Mouse (Mus musculus) hindbrain, embryonic 14.5 days (tissue): ENCODE data around the gene Olfr211. TPM values are rescaled to one million over a fixed set of nuclear protein-coding genes. Genes with fewer than 3 reads are reported as not detected.
A peak's percentile ranks its signal among the peaks of the same experiment; 100 is the strongest.

ENCODE experiments used
- ATAC-seq: fragments of 200-750 bp; cut with Nextera tagmentation; 2 replicates; pipeline ENCODE4 v1.8.0; 2017; ENCODE audit warnings: moderate number of reproducible peaks, mild to moderate bottlenecking, moderate TSS enrichment, moderate library complexity; ENCODE audit not compliant: low FRiP score
- DNase-seq: peaks from one replicate; pipeline ENCODE4 v3.0.0-alpha.2; 2015; ENCODE audit warnings: low spot score
- H3K27ac ChIP-seq: fragments of 300-500 bp; sonication (generic); 2 replicates; pipeline ENCODE4 v1.5.1; 2014; ENCODE audit warnings: mild to moderate bottlenecking, moderate library complexity
- H3K27me3 ChIP-seq: fragments of 300-500 bp; sonication (generic); 2 replicates; pipeline ENCODE4 v1.6.1; 2014; ENCODE audit warnings: mild to moderate bottlenecking, low read length, mixed read lengths; ENCODE audit not compliant: control insufficient read depth, insufficient read depth
- H3K36me3 ChIP-seq: fragments of 300-500 bp; sonication (generic); replicated peaks from 2 replicates; pipeline ENCODE4 v1.6.1; 2014; ENCODE audit not compliant: control insufficient read depth, insufficient read depth
- H3K4me1 ChIP-seq: fragments of 300-500 bp; sonication (generic); replicated peaks from 2 replicates; pipeline ENCODE4 v1.6.1; 2014; ENCODE audit warnings: antibody characterized with exemption, low read length, mixed read lengths; ENCODE audit not compliant: control insufficient read depth, insufficient read depth
- H3K4me2 ChIP-seq: fragments of 300-500 bp; sonication (generic); replicated peaks from 2 replicates; pipeline ENCODE4 v1.6.1; 2014; ENCODE audit warnings: mild to moderate bottlenecking, moderate library complexity
- H3K4me3 ChIP-seq: fragments of 300-500 bp; sonication (generic); replicated peaks from 2 replicates; pipeline ENCODE4 v1.5.1; 2014; ENCODE audit warnings: mild to moderate bottlenecking, low read length
- H3K9ac ChIP-seq: fragments of 300-500 bp; sonication (generic); 2 replicates; pipeline ENCODE4 v1.6.1; 2014
- H3K9me3 ChIP-seq: fragments of 300-500 bp; sonication (generic); 2 replicates; pipeline ENCODE4 v1.6.1; 2016; ENCODE audit warnings: low read length; ENCODE audit not compliant: control insufficient read depth
- WGBS: fragments of 180-500 bp; shearing (Covaris S2); extraction: QIAGEN DNeasy Blood & Tissue Kit; methylation state at CpG from one replicate; pipeline ENCODE4 v1.1.7; 2014; 5-methylcytosine and 5-hydroxymethylcytosine counted together
- polyA plus RNA-seq: library from polyadenylated mRNA; unstranded; fragments of >200 nt; fragmentation: Nextera tagmentation; extraction: Ambion mirVana; gene quantifications from 2 replicates; pipeline ENCODE4 v1.2.1, GENCODE M21; 2014

Gene Olfr211
- not detected in 2 replicates for polyA plus RNA-seq

DNA sequence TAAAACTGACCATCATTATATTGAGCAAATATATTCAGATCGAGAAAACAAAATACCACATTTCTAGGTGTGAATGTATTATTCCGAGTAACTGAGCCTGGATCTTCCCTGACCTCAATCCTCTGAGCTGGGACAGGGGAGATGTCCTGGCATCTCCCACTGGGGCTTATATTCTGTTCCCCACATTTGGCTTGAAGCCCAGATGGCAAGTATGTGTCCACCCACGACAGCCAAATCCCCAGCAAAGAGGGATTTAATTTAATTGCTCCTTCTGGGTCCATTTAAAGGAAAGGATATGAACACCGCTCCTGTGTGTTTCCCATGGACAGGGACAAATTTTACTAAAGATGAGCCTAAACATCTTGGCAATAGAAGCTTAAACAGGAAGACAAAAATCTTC, at the start of gene Olfr211:
Gene Olfr211 (plus strand): TSS at position 301 of the 400 bp plus-strand sequence.
- DNase-seq: no peak
- Histone ChIP-seq H3K36me3 (no peaks in the 10 kb centered on the region), H3K4me3 (no peak within 1 kb of the TSS), H3K4me1 (no peaks in the 10 kb centered on the region), H3K27me3 (no peaks in the 10 kb centered on the region), H3K9ac (no peak within 1 kb of the TSS), H3K4me2 (no peak within 1 kb of the TSS), H3K27ac (no peak within 1 kb of the TSS), H3K9me3 (peaks cover 5% of the 10 kb centered on the region; the same call in 1 of the 2 replicates)
- no peak for ATAC-seq
- WGBS: 65% methylated on average over 4 of the region's 4 CpGs

DNA sequence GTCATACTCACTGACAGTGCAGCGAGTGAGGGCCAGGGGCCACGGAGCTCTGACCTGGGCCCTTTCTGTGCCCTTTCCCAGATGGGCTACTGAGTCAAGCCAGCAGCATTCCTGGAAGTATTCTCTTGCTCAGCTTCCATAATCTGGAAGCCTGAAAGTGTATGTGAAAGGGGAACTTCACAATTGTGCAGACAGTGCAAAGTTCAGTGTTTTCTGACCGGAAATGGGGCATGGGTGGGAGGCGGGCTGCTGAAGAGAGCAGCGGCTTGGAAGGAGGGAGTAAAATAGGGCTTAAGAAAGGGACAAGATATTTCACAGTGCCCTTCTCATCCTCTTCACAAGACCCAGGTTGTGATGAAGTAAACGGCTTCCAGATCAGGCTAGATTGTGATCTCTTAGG, 49.4 kb upstream of the Olfr211 start:
- Histone ChIP-seq H3K9ac (no peak overlapping the region), H3K4me1 (no peaks in the 10 kb centered on the region), H3K27ac (no peak overlapping the region), H3K27me3 (no peaks in the 10 kb centered on the region), H3K9me3 (0 out of 2 replicates have a peak, but pooled peaks cover 4% of the 10 kb centered on the region), H3K36me3 (no peaks in the 10 kb centered on the region), H3K4me2 (no peak overlapping the region), H3K4me3 (no peak overlapping the region)
- DNase-seq (no peak), ATAC-seq (no peak)
- 87% methylated on average over 6 of the region's 6 CpGs for WGBS

- Histone ChIP-seq H3K27ac (no peak overlapping the region), H3K4me3 (no peak overlapping the region), H3K36me3 (no peaks in the 10 kb centered on the region), H3K9ac (no peak overlapping the region), H3K4me1 (no peaks in the 10 kb centered on the region), H3K4me2 (no peak overlapping the region), H3K9me3 (0 out of 2 replicates have a peak, but pooled peaks cover 4% of the 10 kb centered on the region), H3K27me3 (no peaks in the 10 kb centered on the region)
- WGBS: 70% methylated on average over 4 of the region's 4 CpGs
- no peak for DNase-seq
- no peak for ATAC-seq
Observed at GRCm38 (mm10) chr6:116440447-116440846, 48.4 kb upstream of the Olfr211 start.

DNA sequence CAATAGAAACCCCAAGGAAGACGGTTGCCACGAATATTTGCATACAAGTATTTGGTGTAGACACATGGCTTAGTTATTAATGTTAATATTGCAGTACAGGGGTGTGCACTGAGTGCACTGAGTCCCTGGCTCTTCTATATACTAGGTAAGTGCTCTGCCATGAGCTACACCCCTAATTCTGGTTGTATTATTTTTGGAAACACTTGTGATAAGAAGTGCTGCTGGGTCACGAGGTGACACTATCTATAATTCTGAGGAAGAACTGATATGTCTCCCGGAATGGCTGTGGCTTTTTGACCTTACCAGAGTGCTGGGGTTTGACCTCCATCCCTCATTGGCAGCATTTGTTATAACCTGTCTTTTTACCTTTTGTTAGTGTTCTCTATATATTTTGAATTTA, 48.0 kb upstream of the Olfr211 start:
- no peak overlapping the region for H3K27ac ChIP-seq
- no peaks in the 10 kb centered on the region for H3K36me3 ChIP-seq
- H3K9ac ChIP-seq: no peak overlapping the region
- no peak overlapping the region for H3K4me3 ChIP-seq
- 86% methylated on average over 4 of the region's 4 CpGs for WGBS
- no peak for DNase-seq
- 0 out of 2 replicates have a peak, but pooled peaks cover 4% of the 10 kb centered on the region for H3K9me3 ChIP-seq
- H3K4me1 ChIP-seq: no peaks in the 10 kb centered on the region
- no peak for ATAC-seq
- H3K4me2 ChIP-seq: no peak overlapping the region
- H3K27me3 ChIP-seq: no peaks in the 10 kb centered on the region

DNA sequence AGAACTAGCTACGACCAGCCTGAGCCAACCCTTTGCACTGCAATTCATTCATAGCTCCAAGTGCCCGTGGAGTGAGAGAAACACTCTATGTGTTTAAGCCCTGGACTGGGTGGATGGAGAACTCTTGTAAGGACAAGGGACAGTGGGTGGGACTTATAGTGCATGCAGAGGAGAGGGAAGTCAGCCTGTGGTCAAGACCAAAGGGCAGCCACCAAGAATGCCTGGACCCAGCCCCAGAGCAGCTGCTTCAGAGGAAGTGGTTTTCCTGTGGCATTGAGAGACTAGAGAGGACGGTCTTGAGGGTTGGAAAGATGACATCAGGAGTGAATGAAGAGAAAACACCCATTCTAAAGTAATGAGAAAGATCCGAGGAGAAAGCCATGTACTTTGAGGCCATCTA, 33.1 kb upstream of the Olfr211 start:
- H3K27me3 ChIP-seq: peaks cover 10% of the 10 kb centered on the region
- WGBS: 76% methylated on average over 4 of the region's 4 CpGs
- no peak overlapping the region for H3K9ac ChIP-seq
- H3K4me3 ChIP-seq: no peak overlapping the region
- H3K9me3 ChIP-seq: no peaks in the 10 kb centered on the region
- no peaks in the 10 kb centered on the region for H3K36me3 ChIP-seq
- peaks cover 5% of the 10 kb centered on the region for H3K4me1 ChIP-seq
- DNase-seq (no peak), ATAC-seq (no peak)
- no peak overlapping the region for H3K27ac ChIP-seq
- no peak overlapping the region for H3K4me2 ChIP-seq

- Histone ChIP-seq H3K9me3 (no peaks in the 10 kb centered on the region), H3K4me1 (peaks cover 8% of the 10 kb centered on the region), H3K27ac (no peak overlapping the region), H3K36me3 (no peaks in the 10 kb centered on the region), H3K27me3 (peaks cover 17% of the 10 kb centered on the region), H3K9ac (no peak overlapping the region), H3K4me3 (no peak overlapping the region), H3K4me2 (no peak overlapping the region)
- WGBS: 96% methylated on average over 1 of the region's 1 CpGs
- ATAC-seq (no peak), DNase-seq (no peak)
Observed at GRCm38 (mm10) chr6:116456482-116456881, 32.4 kb upstream of the Olfr211 start.

GRCm38 (mm10) chr6:116458728-116459127, 30.2 kb upstream of the Olfr211 start:
- Histone ChIP-seq H3K4me3 (no peak overlapping the region), H3K4me1 (peaks cover 8% of the 10 kb centered on the region), H3K36me3 (no peaks in the 10 kb centered on the region), H3K27me3 (peaks cover 23% of the 10 kb centered on the region), H3K9me3 (no peaks in the 10 kb centered on the region), H3K9ac (no peak overlapping the region), H3K27ac (no peak overlapping the region), H3K4me2 (no peak overlapping the region)
- WGBS: 76% methylated on average over 4 of the region's 4 CpGs
- DNase-seq (no peak), ATAC-seq (no peak)

- Histone ChIP-seq H3K4me3 (no peak overlapping the region), H3K4me2 (no peak overlapping the region), H3K4me1 (peaks cover 8% of the 10 kb centered on the region), H3K9me3 (no peaks in the 10 kb centered on the region), H3K27me3 (peaks cover 23% of the 10 kb centered on the region), H3K9ac (no peak overlapping the region), H3K27ac (no peak overlapping the region), H3K36me3 (no peaks in the 10 kb centered on the region)
- 73% methylated on average over 2 of the region's 2 CpGs for WGBS
- no peak for DNase-seq
- ATAC-seq: no peak
Observed at GRCm38 (mm10) chr6:116459232-116459631, 29.7 kb upstream of the Olfr211 start.

- ATAC-seq (peak; percentile 59; the same call in 1 of the 2 replicates), DNase-seq (no peak)
- 5% methylated on average over 43 of the region's 43 CpGs for WGBS
- peaks cover 23% of the 10 kb centered on the region for H3K27me3 ChIP-seq
- H3K9ac ChIP-seq: peak within 1 kb of the TSS; percentile 34
- H3K4me3 ChIP-seq: peak within 1 kb of the TSS; percentile 28
- H3K4me1 ChIP-seq: peaks cover 8% of the 10 kb centered on the region
- no peaks in the 10 kb centered on the region for H3K36me3 ChIP-seq
- no peak within 1 kb of the TSS for H3K27ac ChIP-seq
- no peaks in the 10 kb centered on the region for H3K9me3 ChIP-seq
- peak within 1 kb of the TSS; percentile 64 for H3K4me2 ChIP-seq
Observed at GRCm38 (mm10) chr6:116460544-116461283, 28.2 kb upstream of the Olfr211 start, which contains the start of gene Alox5. Alox5 (minus strand) TSS chr6:116461178.
